Mouse (Mus musculus) liver, adult 2 months (tissue): ENCODE results near the gene Trim38.

ENCODE experiments used
- CTCF ChIP-seq: fragments of 200-500 bp; IDR thresholded peaks from 2 replicates; pipeline ENCODE4 v1.5.1; 2011; ENCODE audit warnings: low read depth, low read length, control low read depth
- POLR2A ChIP-seq: fragments of 200-500 bp; IDR thresholded peaks from 2 replicates; pipeline ENCODE4 v1.6.1; 2011; ENCODE audit warnings: low read length, control low read depth; ENCODE audit not compliant: insufficient read depth; ENCODE audit errors: extremely low read depth

- TF ChIP-seq CTCF: no peak
- no peak for TF ChIP-seq POLR2A
Observed at GRCm38 (mm10) chr13:23764324-23765171, 5.2 kb upstream of the Trim38 start.
